Comparison of ENCODE assay signal across 10 mouse cellular contexts in genomic region chr3:88456746-88457532, GRCm38 (mm10). TPM values are rescaled to one million over a fixed set of nuclear protein-coding genes. Genes with fewer than 3 reads are reported as not detected.
A peak's percentile ranks its signal among the peaks of the same experiment; 100 is the strongest.
DNase-seq lines count a peak whose midpoint lies in the region; ATAC-seq and TF ChIP-seq lines count a peak whose summit lies in the region.
"Had no signal": no experiment of that assay in that cellular context is flagged by ENCODE, and none has a peak within 500 bp of the region (broad histone marks: within the 10 kb centered on the region; RNA-seq: fewer than 3 reads in every experiment).

No protein-coding gene starts in this region.

- H3K36me3 ChIP-seq in hindbrain, embryonic 11.5 days (ENCODE audit: control insufficient read depth, insufficient read depth, low read length): no peaks in the 10 kb centered on the region
- no peaks in the 10 kb centered on the region for H3K36me3 ChIP-seq in hindbrain, embryonic 10.5 days
- no peaks in the 10 kb centered on the region for H3K36me3 ChIP-seq in intestine, embryonic 16.5 days (ENCODE audit: control insufficient read depth, insufficient read depth, low read length)
- 0 out of 2 replicates have a peak, but pooled peaks cover under 1% of the 10 kb centered on the region for H3K36me3 ChIP-seq in neural tube, embryonic 14.5 days (ENCODE audit: control insufficient read depth, insufficient read depth, low read length)
- H3K36me3 ChIP-seq in lung, postnatal 0 days (ENCODE audit: insufficient read depth, low read length): no peaks in the 10 kb centered on the region
- H3K36me3 ChIP-seq: limb, embryonic 13.5 days had no signal

- H3K9me3 ChIP-seq in hindbrain, embryonic 11.5 days (ENCODE audit: control insufficient read depth, low read length): no peaks in the 10 kb centered on the region
- no peaks in the 10 kb centered on the region for H3K9me3 ChIP-seq in hindbrain, embryonic 10.5 days
- H3K9me3 ChIP-seq in intestine, embryonic 16.5 days (ENCODE audit: control insufficient read depth, low read length): no peaks in the 10 kb centered on the region
- H3K9me3 ChIP-seq in neural tube, embryonic 14.5 days (ENCODE audit: control insufficient read depth, low read length): no peaks in the 10 kb centered on the region
- no peaks in the 10 kb centered on the region for H3K9me3 ChIP-seq in lung, postnatal 0 days (ENCODE audit: low read length)
- H3K9me3 ChIP-seq: limb, embryonic 13.5 days had no signal

- WGBS in hindbrain, embryonic 11.5 days: 62% methylated on average over 7 of the region's 7 CpGs
- 71% methylated on average over 7 of the region's 7 CpGs for WGBS in hindbrain, embryonic 10.5 days
- WGBS in intestine, embryonic 16.5 days: 60% methylated on average over 7 of the region's 7 CpGs
- WGBS in neural tube, embryonic 14.5 days: 64% methylated on average over 7 of the region's 7 CpGs
- WGBS in lung, postnatal 0 days: 57% methylated on average over 7 of the region's 7 CpGs

- H3K4me2 ChIP-seq in hindbrain, embryonic 11.5 days (replicated peaks; ENCODE audit: low read depth, low read length): peak overlapping the region; percentile 24
- H3K4me2 ChIP-seq in intestine, embryonic 16.5 days (ENCODE audit: low read depth, low read length): no peak overlapping the region
- H3K4me2 ChIP-seq in neural tube, embryonic 14.5 days (ENCODE audit: low read depth, low read length): peak overlapping the region; percentile 80
- no peak overlapping the region for H3K4me2 ChIP-seq in lung, postnatal 0 days (replicated peaks; ENCODE audit: low read depth, low read length)
- H3K4me2 ChIP-seq: limb, embryonic 13.5 days had no signal

- H3K4me3 ChIP-seq in hindbrain, embryonic 11.5 days (ENCODE audit: low read depth, low read length): no peak overlapping the region
- H3K4me3 ChIP-seq in hindbrain, embryonic 10.5 days: no peak overlapping the region; the same call in 1 of the 2 replicates
- H3K4me3 ChIP-seq in cortical plate, adult 2 months (ENCODE audit: insufficient read depth, low read length): peak overlapping the region; percentile 52
- no peak overlapping the region for H3K4me3 ChIP-seq in intestine, embryonic 16.5 days (ENCODE audit: low read length)
- peak overlapping the region; percentile 42 for H3K4me3 ChIP-seq in neural tube, embryonic 14.5 days (ENCODE audit: low read depth, low read length)
- no peak overlapping the region for H3K4me3 ChIP-seq in lung, postnatal 0 days (ENCODE audit: low read depth, low read length)
- H3K4me3 ChIP-seq: limb, embryonic 13.5 days had no signal

- TF ChIP-seq CTCF in cortical plate, adult 2 months (IDR thresholded peaks at IDR 0.05; ENCODE audit: extremely low read depth, insufficient read depth, low read length): no peak
- TF ChIP-seq CTCF in lung, postnatal 0 days (IDR thresholded peaks at IDR 0.05): no peak

- no peaks in the 10 kb centered on the region for H3K4me1 ChIP-seq in hindbrain, embryonic 11.5 days (replicated peaks; ENCODE audit: control insufficient read depth, insufficient read depth, low read length)
- H3K4me1 ChIP-seq in hindbrain, embryonic 10.5 days (replicated peaks): peaks cover 48% of the 10 kb centered on the region
- H3K4me1 ChIP-seq in cortical plate, adult 2 months (ENCODE audit: control insufficient read depth, insufficient read depth, low read length): peaks cover 5% of the 10 kb centered on the region; the same call in 1 of the 2 replicates
- H3K4me1 ChIP-seq in intestine, embryonic 16.5 days (ENCODE audit: control insufficient read depth, insufficient read depth, low read length): peaks cover 26% of the 10 kb centered on the region
- H3K4me1 ChIP-seq in neural tube, embryonic 14.5 days (ENCODE audit: control insufficient read depth, insufficient read depth, low read length): peaks cover 28% of the 10 kb centered on the region
- no peaks in the 10 kb centered on the region for H3K4me1 ChIP-seq in lung, postnatal 0 days (ENCODE audit: insufficient read depth, low read depth, low read length)

- TF ChIP-seq POLR2A in cortical plate, adult 2 months (IDR thresholded peaks at IDR 0.05; ENCODE audit: extremely low read depth, insufficient read depth, low read length): no peak

- no peak overlapping the region; the same call in 1 of the 2 replicates for H3K9ac ChIP-seq in hindbrain, embryonic 11.5 days (ENCODE audit: low read depth, low read length)
- peak overlapping the region; percentile 30; the same call in 1 of the 2 replicates for H3K9ac ChIP-seq in intestine, embryonic 16.5 days (ENCODE audit: low read depth, low read length)
- peak overlapping the region; percentile 71; the same call in 1 of the 2 replicates for H3K9ac ChIP-seq in neural tube, embryonic 14.5 days (replicated peaks; ENCODE audit: low read depth, low read length)
- no peak overlapping the region for H3K9ac ChIP-seq in lung, postnatal 0 days (replicated peaks; ENCODE audit: low read depth)
- H3K9ac ChIP-seq: limb, embryonic 13.5 days had no signal

- ATAC-seq in hindbrain, embryonic 11.5 days (ENCODE audit: low FRiP score): no peak
- peak; percentile 4 for ATAC-seq in intestine, embryonic 16.5 days
- ATAC-seq in neural tube, embryonic 14.5 days (ENCODE audit: low read depth): no peak
- no peak for ATAC-seq in lung, postnatal 0 days

- H3K27ac ChIP-seq in hindbrain, embryonic 11.5 days (ENCODE audit: low read depth, low read length): no peak overlapping the region
- H3K27ac ChIP-seq in hindbrain, embryonic 10.5 days: no peak overlapping the region
- no peak overlapping the region for H3K27ac ChIP-seq in cortical plate, adult 2 months (ENCODE audit: insufficient read depth, low read length)
- peak overlapping the region; percentile 95 for H3K27ac ChIP-seq in intestine, embryonic 16.5 days (ENCODE audit: low read length)
- H3K27ac ChIP-seq in neural tube, embryonic 14.5 days (ENCODE audit: low read depth, low read length): no peak overlapping the region
- no peak overlapping the region for H3K27ac ChIP-seq in lung, postnatal 0 days (ENCODE audit: low read length)
- H3K27ac ChIP-seq: limb, embryonic 13.5 days had no signal

- no peaks in the 10 kb centered on the region; the same call in 1 of the 2 replicates for H3K27me3 ChIP-seq in hindbrain, embryonic 11.5 days (ENCODE audit: control insufficient read depth, insufficient read depth, low read length)
- H3K27me3 ChIP-seq in hindbrain, embryonic 10.5 days (ENCODE audit: insufficient read depth, poor library complexity, severe bottlenecking): peaks cover 65% of the 10 kb centered on the region
- 0 out of 2 replicates have a peak, but pooled peaks cover 3% of the 10 kb centered on the region for H3K27me3 ChIP-seq in intestine, embryonic 16.5 days (replicated peaks; ENCODE audit: control insufficient read depth, insufficient read depth, low read length)
- H3K27me3 ChIP-seq in neural tube, embryonic 14.5 days (ENCODE audit: control insufficient read depth, insufficient read depth, low read length): no peaks in the 10 kb centered on the region
- no peaks in the 10 kb centered on the region for H3K27me3 ChIP-seq in lung, postnatal 0 days (replicated peaks; ENCODE audit: insufficient read depth, low read length)

- no peak for TF ChIP-seq EP300 in lung, postnatal 0 days (IDR thresholded peaks at IDR 0.05)

- no peak for DNase-seq in hindbrain, embryonic 11.5 days (ENCODE audit: low spot score)
- DNase-seq in hindbrain, embryonic 10.5 days (ENCODE audit: low spot score): no peak
- DNase-seq in frontal cortex, postnatal 10 days (ENCODE audit: low spot score in 2 of 2): no peak
- DNase-seq in lung, postnatal 0 days (ENCODE audit: low spot score): no peak
- no peak for DNase-seq in right cerebral cortex, postnatal 36 days (ENCODE audit: low spot score in 2 of 2)
- DNase-seq: embryo, embryonic 11 days had no signal

RNA-seq across cellular contexts. Expression of gene Sema4a, which starts 4.0 kb away (rescaled TPM):
- 5.7 and 7.8 TPM in 2 replicates for polyA plus RNA-seq in hindbrain, embryonic 11.5 days (2014; fragmentation: Nextera tagmentation; extraction: Ambion mirVana)
- 3.8 and 8.6 TPM in 2 replicates for polyA plus RNA-seq in hindbrain, embryonic 10.5 days (2016; fragmentation: Nextera tagmentation; extraction: Ambion mirVana)
- polyA plus RNA-seq in cortical plate, adult 2 months (2012; rRNA removed): 68.9 and 71.6 TPM in 2 replicates
- 60.9 and 71.1 TPM in 2 replicates for polyA plus RNA-seq in intestine, embryonic 16.5 days (2015; fragmentation: Nextera tagmentation; extraction: Ambion mirVana)
- 20.8 and 21.5 TPM in 2 replicates for polyA plus RNA-seq in neural tube, embryonic 14.5 days (2014; fragmentation: Nextera tagmentation; extraction: Ambion mirVana)
- polyA plus RNA-seq in lung, postnatal 0 days (2015; fragmentation: Nextera tagmentation; extraction: Ambion mirVana): 9.0 and 9.2 TPM in 2 replicates

RNA-seq across cellular contexts. Expression of gene Slc25a44, which starts 32.0 kb away (rescaled TPM):
- polyA plus RNA-seq in hindbrain, embryonic 11.5 days (2014; fragmentation: Nextera tagmentation; extraction: Ambion mirVana): 22.1 and 23.7 TPM in 2 replicates
- polyA plus RNA-seq in hindbrain, embryonic 10.5 days (2016; fragmentation: Nextera tagmentation; extraction: Ambion mirVana): 19.2 and 20.3 TPM in 2 replicates
- 76.3 and 76.4 TPM in 2 replicates for polyA plus RNA-seq in cortical plate, adult 2 months (2012; rRNA removed)
- polyA plus RNA-seq in intestine, embryonic 16.5 days (2015; fragmentation: Nextera tagmentation; extraction: Ambion mirVana): 20.4 and 21.8 TPM in 2 replicates
- 40.8 and 42.5 TPM in 2 replicates for polyA plus RNA-seq in neural tube, embryonic 14.5 days (2014; fragmentation: Nextera tagmentation; extraction: Ambion mirVana)
- polyA plus RNA-seq in lung, postnatal 0 days (2015; fragmentation: Nextera tagmentation; extraction: Ambion mirVana): 9.3 and 11.3 TPM in 2 replicates

RNA-seq across cellular contexts. Expression of gene Pmf1, which starts 46.8 kb away (rescaled TPM):
- polyA plus RNA-seq in hindbrain, embryonic 11.5 days (2014; fragmentation: Nextera tagmentation; extraction: Ambion mirVana): 108 and 109 TPM in 2 replicates
- 157 and 167 TPM in 2 replicates for polyA plus RNA-seq in hindbrain, embryonic 10.5 days (2016; fragmentation: Nextera tagmentation; extraction: Ambion mirVana)
- 10.5 and 11.1 TPM in 2 replicates for polyA plus RNA-seq in cortical plate, adult 2 months (2012; rRNA removed)
- polyA plus RNA-seq in intestine, embryonic 16.5 days (2015; fragmentation: Nextera tagmentation; extraction: Ambion mirVana): 112 and 129 TPM in 2 replicates
- polyA plus RNA-seq in neural tube, embryonic 14.5 days (2014; fragmentation: Nextera tagmentation; extraction: Ambion mirVana): 19.3 and 22.2 TPM in 2 replicates
- polyA plus RNA-seq in lung, postnatal 0 days (2015; fragmentation: Nextera tagmentation; extraction: Ambion mirVana): 27.9 and 30.6 TPM in 2 replicates

RNA-seq across cellular contexts. Expression of gene Lmna, which starts 52.8 kb away (rescaled TPM):
- 22.5 and 22.8 TPM in 2 replicates for polyA plus RNA-seq in hindbrain, embryonic 11.5 days (2014; fragmentation: Nextera tagmentation; extraction: Ambion mirVana)
- polyA plus RNA-seq in hindbrain, embryonic 10.5 days (2016; fragmentation: Nextera tagmentation; extraction: Ambion mirVana): 13.4 and 24.0 TPM in 2 replicates
- polyA plus RNA-seq in cortical plate, adult 2 months (2012; rRNA removed): 64.7 and 70.6 TPM in 2 replicates
- 126 and 127 TPM in 2 replicates for polyA plus RNA-seq in intestine, embryonic 16.5 days (2015; fragmentation: Nextera tagmentation; extraction: Ambion mirVana)
- polyA plus RNA-seq in neural tube, embryonic 14.5 days (2014; fragmentation: Nextera tagmentation; extraction: Ambion mirVana): 41.0 and 41.4 TPM in 2 replicates
- polyA plus RNA-seq in lung, postnatal 0 days (2015; fragmentation: Nextera tagmentation; extraction: Ambion mirVana): 185 and 216 TPM in 2 replicates

Comparison
In these comparisons a context has a peak if more than half of its experiments do, and no peak if none do; other contexts are left out.
1. H3K4me2 ChIP-seq: peak in hindbrain, embryonic 11.5 days (single experiment) and neural tube, embryonic 14.5 days (single experiment); none in intestine, embryonic 16.5 days (single experiment) and lung, postnatal 0 days (single experiment).
2. H3K4me3 ChIP-seq: peak in cortical plate, adult 2 months (single experiment) and neural tube, embryonic 14.5 days (single experiment); none in hindbrain, embryonic 11.5 days (single experiment), hindbrain, embryonic 10.5 days (single experiment), intestine, embryonic 16.5 days (single experiment) and lung, postnatal 0 days (single experiment).
3. H3K9ac ChIP-seq: peak in intestine, embryonic 16.5 days (single experiment) and neural tube, embryonic 14.5 days (single experiment); none in hindbrain, embryonic 11.5 days (single experiment) and lung, postnatal 0 days (single experiment).